Mouse (Mus musculus) CH12.LX (cell line): ENCODE results near the gene Ccdc60. TPM values are rescaled to one million over a fixed set of nuclear protein-coding genes. Genes with fewer than 3 reads are reported as not detected.

Experiments used
- DNase-seq: peaks from one replicate; pipeline ENCODE4 v3.0.0-alpha.2; 2013; ENCODE audit errors: extremely low read depth
- H3K27ac ChIP-seq: 2 replicates; pipeline ENCODE4 v1.5.1; 2012; ENCODE audit warnings: low read depth, mild to moderate bottlenecking, control low read depth, moderate library complexity; ENCODE audit not compliant: insufficient read depth
- H3K27me3 ChIP-seq: replicated peaks from 2 replicates; pipeline ENCODE3; 2012; ENCODE audit warnings: inconsistent platforms
- H3K36me3 ChIP-seq, 2 experiments: replicated peaks in 1 of 2; 2 replicates each; pipeline versions ENCODE3 to v1.6.1; 2012; ENCODE audit warnings: inconsistent platforms in 1 of 2, low read length in 1 of 2, mild to moderate bottlenecking in 1 of 2, mixed read lengths in 1 of 2, moderate library complexity in 1 of 2; ENCODE audit not compliant: control insufficient read depth in 1 of 2, insufficient read depth in 1 of 2
- H3K4me1 ChIP-seq, 2 experiments: 2 replicates each; pipeline ENCODE4 v1.6.1; 2012; ENCODE audit warnings: inconsistent platforms in 1 of 2, moderate library complexity in 1 of 2; ENCODE audit not compliant: insufficient read depth in 2 of 2, control insufficient read depth in 1 of 2
- H3K4me2 ChIP-seq: 2 replicates; pipeline ENCODE4 v1.6.1; 2012; ENCODE audit warnings: low read depth, mild to moderate bottlenecking, control low read depth; ENCODE audit not compliant: poor library complexity, insufficient read depth, severe bottlenecking
- H3K4me3 ChIP-seq, 3 experiments: fragments of 150-350 bp in 1 of 3; sonication (generic) in 1 of 3; replicated peaks in 1 of 3; 2 replicates each; pipeline versions ENCODE3 to v1.5.1; 2011 to 2012; ENCODE audit warnings: low read depth in 2 of 3, low read length in 2 of 3, mild to moderate bottlenecking in 2 of 3, moderate library complexity in 2 of 3, control low read depth in 1 of 3, improper control_type of control experiment in 1 of 3, inconsistent platforms in 1 of 3, mixed read lengths in 1 of 3; ENCODE audit not compliant: poor library complexity in 1 of 3
- H3K79me2 ChIP-seq: replicated peaks from 2 replicates; pipeline ENCODE4 v1.6.1; 2012; ENCODE audit warnings: mild to moderate bottlenecking, moderate library complexity; ENCODE audit not compliant: control insufficient read depth, poor library complexity, insufficient read depth, severe bottlenecking; ENCODE audit errors: extremely low read depth
- H3K9ac ChIP-seq: 2 replicates; pipeline ENCODE4 v1.6.1; 2012; ENCODE audit warnings: low read depth, mild to moderate bottlenecking, control low read depth, moderate library complexity; ENCODE audit not compliant: insufficient read depth
- H3K9me3 ChIP-seq: replicated peaks from 2 replicates; pipeline ENCODE3; 2012; ENCODE audit warnings: low read length, inconsistent platforms, mixed read lengths
- CHD1 ChIP-seq: IDR thresholded peaks from 2 replicates; pipeline ENCODE4 v1.6.1; 2012; ENCODE audit warnings: low read depth, low read length, improper control_type of control experiment, inconsistent platforms
- CHD2 ChIP-seq: IDR thresholded peaks from 2 replicates; pipeline ENCODE4 v1.6.1; 2011; ENCODE audit warnings: low read length, improper control_type of control experiment
- ELF1 ChIP-seq: IDR thresholded peaks from 2 replicates; pipeline ENCODE4 v1.6.1; 2014; ENCODE audit warnings: low read depth, mild to moderate bottlenecking, inconsistent platforms, low read length, improper control_type of control experiment
- ETS1 ChIP-seq: conservative IDR thresholded peaks from 2 replicates; pipeline ENCODE4 v1.6.1; 2012; ENCODE audit warnings: low read depth, mild to moderate bottlenecking, inconsistent platforms, low read length, improper control_type of control experiment, moderate library complexity
- GABPA ChIP-seq: IDR thresholded peaks from 2 replicates; pipeline ENCODE4 v1.6.1; 2012; ENCODE audit warnings: low read depth, low read length, improper control_type of control experiment, inconsistent platforms; ENCODE audit not compliant: insufficient replicate concordance
- HCFC1 ChIP-seq: IDR thresholded peaks from 2 replicates; pipeline ENCODE4 v1.6.1; 2012; ENCODE audit warnings: low read depth, mild to moderate bottlenecking, inconsistent platforms, low read length, improper control_type of control experiment
- IRF4 ChIP-seq: IDR thresholded peaks from 2 replicates; pipeline ENCODE4 v1.6.1; 2014; ENCODE audit warnings: low read depth, mild to moderate bottlenecking, inconsistent platforms, low read length, improper control_type of control experiment
- JUND ChIP-seq: conservative IDR thresholded peaks from 2 replicates; pipeline ENCODE4 v1.6.1; 2011; ENCODE audit warnings: low read depth, low read length, improper control_type of control experiment
- KAT2A ChIP-seq: IDR thresholded peaks from 2 replicates; pipeline ENCODE4 v1.6.1; 2012; ENCODE audit warnings: low read length, improper control_type of control experiment, inconsistent platforms; ENCODE audit not compliant: insufficient replicate concordance
- MAZ ChIP-seq: IDR thresholded peaks from 2 replicates; pipeline ENCODE4 v1.6.1; 2012; ENCODE audit warnings: low read depth, mild to moderate bottlenecking, inconsistent platforms, low read length, improper control_type of control experiment, moderate library complexity
- MEF2A ChIP-seq: IDR thresholded peaks from 2 replicates; pipeline ENCODE4 v1.6.1; 2014; ENCODE audit warnings: low read depth, mild to moderate bottlenecking, inconsistent platforms, low read length, improper control_type of control experiment, borderline replicate concordance
- NELFE ChIP-seq: IDR thresholded peaks from 2 replicates; pipeline ENCODE4 v1.6.1; 2011; ENCODE audit warnings: low read depth, low read length, improper control_type of control experiment
- NRF1 ChIP-seq: IDR thresholded peaks from 2 replicates; pipeline ENCODE4 v1.6.1; 2014; ENCODE audit warnings: low read depth, mild to moderate bottlenecking, inconsistent platforms, low read length, improper control_type of control experiment, moderate library complexity
- POLR2A ChIP-seq: IDR thresholded peaks from 2 replicates; pipeline ENCODE4 v1.6.1; 2011; ENCODE audit warnings: low read depth, mild to moderate bottlenecking, improper control_type of control experiment, low read length
- POLR2AphosphoS2 ChIP-seq: IDR thresholded peaks from 2 replicates; pipeline ENCODE4 v1.6.1; 2011; ENCODE audit warnings: low read depth, low read length, improper control_type of control experiment
- RCOR1 ChIP-seq: conservative IDR thresholded peaks from 2 replicates; pipeline ENCODE4 v1.6.1; 2012; ENCODE audit warnings: low read depth, mild to moderate bottlenecking, inconsistent platforms, low read length, improper control_type of control experiment
- SMC3 ChIP-seq: IDR thresholded peaks from 2 replicates; pipeline ENCODE4 v1.6.1; 2011; ENCODE audit warnings: low read depth, low read length, improper control_type of control experiment
- TBP ChIP-seq: conservative IDR thresholded peaks from 2 replicates; pipeline ENCODE4 v1.6.1; 2011; ENCODE audit warnings: low read depth, low read length, improper control_type of control experiment
- TCF12 ChIP-seq: IDR thresholded peaks from 2 replicates; pipeline ENCODE4 v1.6.1; 2014; ENCODE audit warnings: low read depth, mild to moderate bottlenecking, inconsistent platforms, low read length, improper control_type of control experiment
- USF1 ChIP-seq: IDR thresholded peaks from 2 replicates; pipeline ENCODE4 v1.6.1; 2014; ENCODE audit warnings: low read depth, mild to moderate bottlenecking, inconsistent platforms, low read length, improper control_type of control experiment
- USF2 ChIP-seq: conservative IDR thresholded peaks from 2 replicates; pipeline ENCODE4 v1.6.1; 2011; ENCODE audit warnings: low read depth, low read length, improper control_type of control experiment
- ZKSCAN1 ChIP-seq: IDR thresholded peaks from 2 replicates; pipeline ENCODE4 v1.6.1; 2012; ENCODE audit warnings: low read depth, inconsistent platforms, low read length, improper control_type of control experiment, borderline replicate concordance
- ZMIZ1 ChIP-seq: IDR thresholded peaks from 2 replicates; pipeline ENCODE4 v1.6.1; 2012; ENCODE audit warnings: low read depth, mild to moderate bottlenecking, inconsistent platforms, low read length, improper control_type of control experiment
- dilution Hi-C: fragments of 300-500 bp; cut with MboI; formaldehyde crosslinking; loops from 2 replicates; pipeline ENCODE4 v1.14.3; 2020; ENCODE audit warnings: low sequenced_read_pairs; ENCODE audit not compliant: extremely low pct_unique_long_range_greater_than_20kb, extremely low pct_ligation_motif_present
- in situ Hi-C: fragments of 300-500 bp; cut with MboI; formaldehyde crosslinking; loops from 3 replicates; pipeline ENCODE4 v1.14.3; 2019; ENCODE audit warnings: low sequenced_read_pairs, low pct_ligation_motif_present, low pct_unique_long_range_greater_than_20kb, mixed read lengths
- polyA plus RNA-seq: library from polyadenylated mRNA; unstranded; fragments of >175 nt; gene quantifications from 2 replicates; pipeline ENCODE4 v1.2.1, GENCODE M21; 2012; ENCODE audit warnings: low read depth; ENCODE audit not compliant: insufficient read length
- total RNA-seq, 2 experiments: library from RNA; depleted of rRNA; stranded (reverse); fragments of 300-350 nt in 1 of 2; fragments of >200 nt in 1 of 2; gene quantifications; 2 replicates each; pipeline ENCODE4 v1.2.3; 2012 to 2014

The Ccdc60 gene
- total and polyA plus RNA-seq, 3 experiments: not detected

GRCm38 (mm10) chr5:116260356-116260755, 28.4 kb downstream of the Ccdc60 start:
- Histone ChIP-seq H3K9ac (no peak overlapping the region), H3K9me3 (peaks cover 93% of the 10 kb centered on the region), H3K4me1 (no peaks in the 10 kb centered on the region), H3K79me2 (no peaks in the 10 kb centered on the region), H3K4me3 (no peak overlapping the region), H3K27ac (no peak overlapping the region), H3K4me2 (no peak overlapping the region), H3K27me3 (no peaks in the 10 kb centered on the region), H3K36me3 (no peaks in the 10 kb centered on the region)
- TF ChIP-seq ETS1 (no peak), MAZ (no peak), NELFE (no peak), KAT2A (no peak), RCOR1 (no peak), JUND (no peak), CHD1 (no peak), TCF12 (no peak), USF2 (no peak), ZMIZ1 (no peak), USF1 (no peak), POLR2A (no peak), GABPA (no peak), MEF2A (no peak)
- no peak for DNase-seq
- dilution Hi-C loops: no loop called here
- in situ Hi-C loops: no loop called here

DNA sequence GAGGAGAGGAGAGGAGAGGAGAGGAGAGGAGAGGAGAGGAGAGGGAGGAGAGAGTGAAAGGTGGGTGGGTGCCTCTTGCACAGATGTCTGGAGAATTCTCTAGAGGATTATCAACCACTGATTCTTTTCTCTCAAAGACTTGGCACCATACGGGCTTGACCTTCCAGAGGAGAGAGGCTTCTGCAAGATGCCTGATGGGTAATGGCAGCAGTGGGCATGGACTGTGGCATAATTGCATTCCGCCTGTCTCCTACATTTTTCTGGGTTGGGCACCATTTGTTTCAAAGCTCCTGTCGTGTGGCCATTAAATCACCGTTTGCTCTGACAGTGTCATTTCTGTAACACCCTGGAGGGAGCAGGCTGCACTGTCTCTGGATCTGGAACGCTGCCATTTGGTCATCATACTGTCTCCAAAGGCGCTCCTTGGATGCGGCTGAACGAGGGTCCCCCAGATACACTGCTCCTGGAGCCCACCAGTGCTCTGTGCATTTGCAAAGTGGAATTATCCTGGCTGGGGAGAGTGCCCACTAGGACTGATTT, 30.4 kb downstream of the Ccdc60 start:
- dilution Hi-C loops (no loop called here), in situ Hi-C loops (no loop called here)
- DNase-seq: no peak
- Histone ChIP-seq H3K4me1 (no peaks in the 10 kb centered on the region), H3K9ac (no peak overlapping the region), H3K27me3 (no peaks in the 10 kb centered on the region), H3K27ac (no peak overlapping the region), H3K79me2 (no peaks in the 10 kb centered on the region), H3K36me3 (no peaks in the 10 kb centered on the region), H3K9me3 (peaks cover 92% of the 10 kb centered on the region), H3K4me2 (no peak overlapping the region), H3K4me3 (no peak overlapping the region)
- no peak for TF ChIP-seq NRF1
- TF ChIP-seq ZKSCAN1: no peak
- no peak for TF ChIP-seq MAZ
- no peak for TF ChIP-seq CHD1
- no peak for TF ChIP-seq CHD2
- TF ChIP-seq IRF4: no peak
- no peak for TF ChIP-seq ZMIZ1
- no peak for TF ChIP-seq TBP
- TF ChIP-seq POLR2A: no peak
- TF ChIP-seq SMC3: no peak
- no peak for TF ChIP-seq NELFE
- no peak for TF ChIP-seq POLR2AphosphoS2
- no peak for TF ChIP-seq USF2
- no peak for TF ChIP-seq HCFC1
- TF ChIP-seq ELF1: no peak
- TF ChIP-seq GABPA: no peak
- no peak for TF ChIP-seq KAT2A
